Mouse (Mus musculus) erythroblast, embryonic 14.5 days (primary cell): Measurements from ENCODE around the gene Sox1. TPM values are rescaled to one million over a fixed set of nuclear protein-coding genes. Genes with fewer than 3 reads are reported as not detected.

ENCODE experiments used
- H3K27me3 ChIP-seq: 2 replicates; pipeline ENCODE4 v1.6.1; 2012; ENCODE audit warnings: inconsistent platforms; ENCODE audit not compliant: control insufficient read depth
- H3K36me3 ChIP-seq: 2 replicates; pipeline ENCODE4 v1.6.1; 2012; ENCODE audit warnings: mild to moderate bottlenecking, inconsistent platforms; ENCODE audit not compliant: control insufficient read depth
- H3K4me1 ChIP-seq: 2 replicates; pipeline ENCODE4 v1.6.1; 2012; ENCODE audit warnings: inconsistent platforms; ENCODE audit not compliant: control insufficient read depth
- H3K4me3 ChIP-seq: replicated peaks from 2 replicates; pipeline ENCODE3; 2012; ENCODE audit warnings: moderate library complexity, mild to moderate bottlenecking, inconsistent platforms
- H3K9me3 ChIP-seq: 2 replicates; pipeline ENCODE4 v1.6.1; 2012; ENCODE audit warnings: low read length, inconsistent platforms, mixed read lengths; ENCODE audit not compliant: control insufficient read depth
- GATA1 ChIP-seq: IDR thresholded peaks from 2 replicates; pipeline ENCODE4 v1.6.1; 2012; ENCODE audit warnings: low read length, inconsistent platforms, mixed read lengths
- TAL1 ChIP-seq: IDR thresholded peaks from 3 replicates; pipeline ENCODE4 v1.6.1; 2012; ENCODE audit warnings: low read length, inconsistent platforms, mixed read lengths
- polyA plus RNA-seq: library from polyadenylated mRNA; stranded (reverse); fragments of >175 nt; gene quantifications from 2 replicates; pipeline ENCODE4 v1.2.3, GENCODE M21; 2012

Gene Sox1
- polyA plus RNA-seq, 1 experiment = 0.01 TPM

- TF ChIP-seq TAL1 (no peak), GATA1 (no peak)
- Histone ChIP-seq H3K9me3 (no peaks in the 10 kb centered on the region), H3K27me3 (peaks cover 24% of the 10 kb centered on the region), H3K36me3 (no peaks in the 10 kb centered on the region), H3K4me3 (no peak overlapping the region), H3K4me1 (no peaks in the 10 kb centered on the region)
Observed at GRCm38 (mm10) chr8:12445258-12445657, 50.2 kb downstream of the Sox1 start.

DNA sequence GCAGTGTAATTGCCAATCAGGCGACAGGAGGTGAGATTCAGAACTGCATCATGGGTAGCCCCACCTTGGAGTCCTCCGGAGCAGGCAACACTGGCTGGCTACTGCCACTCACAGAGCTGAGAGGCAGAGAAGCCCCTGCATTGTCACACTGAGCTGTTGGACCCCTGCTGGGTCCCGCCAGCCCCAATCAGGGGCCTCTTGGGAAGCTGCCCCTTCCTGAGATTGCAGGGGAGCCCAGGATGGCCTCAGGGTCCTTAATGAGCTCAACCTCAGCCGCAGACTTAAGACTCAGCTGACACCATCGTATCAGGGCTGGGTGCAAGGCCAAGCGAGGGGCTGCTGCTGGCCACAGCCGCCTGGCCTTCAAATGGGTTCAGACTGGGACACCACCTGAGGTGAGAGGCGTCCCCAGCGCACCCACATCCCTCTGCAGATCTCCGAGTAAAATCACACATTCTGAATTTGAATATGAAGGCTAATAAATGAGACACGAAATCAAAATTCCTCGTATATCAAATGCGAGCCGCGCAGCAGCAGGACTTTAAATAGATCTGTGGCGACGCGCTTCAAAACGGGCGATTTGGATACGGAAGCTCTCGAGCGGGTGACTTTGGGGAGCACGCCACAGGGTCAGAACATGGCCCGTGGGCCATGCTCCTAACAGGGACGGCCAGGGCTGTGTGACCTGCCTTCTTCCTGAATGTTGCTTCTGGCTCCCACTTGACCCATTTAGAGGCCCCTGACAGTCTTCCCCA, 51.0 kb downstream of the Sox1 start:
- peaks cover 24% of the 10 kb centered on the region for H3K27me3 ChIP-seq
- TF ChIP-seq TAL1 (no peak), GATA1 (no peak)

More for the DNA sequence above, 51.0 kb downstream of the Sox1 start:
- Histone ChIP-seq H3K4me1 (no peaks in the 10 kb centered on the region), H3K36me3 (no peaks in the 10 kb centered on the region), H3K4me3 (no peak overlapping the region), H3K9me3 (no peaks in the 10 kb centered on the region)

Other genes starting within 250 kb of the Sox1 start
- 0.02 TPM in 1 of 2 replicates, not detected in the other for gene A230072I06Rik, start 116.5 kb upstream of the Sox1 start, polyA plus RNA-seq
- not detected in 2 replicates for gene Spaca7, start 177.7 kb downstream of the Sox1 start, polyA plus RNA-seq